Mouse (Mus musculus) spleen, adult 2 months (tissue): ENCODE measurements around the gene 3110009E18Rik. TPM values are rescaled to one million over a fixed set of nuclear protein-coding genes. Genes with fewer than 3 reads are reported as not detected.

ENCODE experiments used
- DNase-seq, 2 experiments: peaks; one replicate each; pipeline versions ENCODE4 v3.0.0 to v3.0.0-alpha.2; 2012 to 2021; ENCODE audit warnings: low spot score in 2 of 2, low read depth in 1 of 2
- H3K27ac ChIP-seq: fragments of 200-500 bp; 2 replicates; pipeline ENCODE4 v1.5.1; 2012; ENCODE audit warnings: low read length, inconsistent platforms; ENCODE audit not compliant: insufficient read depth
- H3K27me3 ChIP-seq: fragments of 200-500 bp; 2 replicates; pipeline ENCODE4 v1.6.1; 2012; ENCODE audit warnings: mild to moderate bottlenecking, moderate library complexity, low read length, inconsistent platforms; ENCODE audit not compliant: control insufficient read depth, insufficient read depth
- H3K36me3 ChIP-seq: fragments of 200-500 bp; 2 replicates; pipeline ENCODE4 v1.6.1; 2012; ENCODE audit warnings: mild to moderate bottlenecking, low read length, inconsistent platforms; ENCODE audit not compliant: control insufficient read depth, insufficient read depth
- H3K4me1 ChIP-seq: fragments of 200-500 bp; 2 replicates; pipeline ENCODE4 v1.6.1; 2011; ENCODE audit warnings: inconsistent platforms; ENCODE audit not compliant: control insufficient read depth, insufficient read depth, insufficient read length
- H3K4me3 ChIP-seq: fragments of 200-500 bp; 2 replicates; pipeline ENCODE4 v1.5.1; 2011; ENCODE audit warnings: mild to moderate bottlenecking, inconsistent platforms; ENCODE audit not compliant: insufficient read depth, insufficient read length; ENCODE audit errors: extremely low read depth
- CTCF ChIP-seq: fragments of 200-500 bp; IDR thresholded peaks from 2 replicates; pipeline ENCODE4 v1.5.1; 2011; ENCODE audit warnings: mild to moderate bottlenecking, inconsistent platforms; ENCODE audit not compliant: insufficient read depth, insufficient read length, insufficient replicate concordance; ENCODE audit errors: extremely low read depth
- POLR2A ChIP-seq: fragments of 200-500 bp; IDR thresholded peaks from 2 replicates; pipeline ENCODE4 v1.6.1; 2011; ENCODE audit warnings: low read depth, low read length, inconsistent platforms
- WGBS: fragments of 180-500 bp; shearing (Covaris S2); methylation state at CpG from one replicate; pipeline ENCODE4 v1.1.7; 2018; 5-methylcytosine and 5-hydroxymethylcytosine counted together
- polyA plus RNA-seq: library from polyadenylated mRNA; depleted of rRNA; stranded (reverse); fragments of >200 nt; gene quantifications from 2 replicates; pipeline ENCODE4 v1.2.3, GENCODE M21; 2012

3110009E18Rik gene
- polyA plus RNA-seq, 1 experiment = 1.4 TPM

DNA sequence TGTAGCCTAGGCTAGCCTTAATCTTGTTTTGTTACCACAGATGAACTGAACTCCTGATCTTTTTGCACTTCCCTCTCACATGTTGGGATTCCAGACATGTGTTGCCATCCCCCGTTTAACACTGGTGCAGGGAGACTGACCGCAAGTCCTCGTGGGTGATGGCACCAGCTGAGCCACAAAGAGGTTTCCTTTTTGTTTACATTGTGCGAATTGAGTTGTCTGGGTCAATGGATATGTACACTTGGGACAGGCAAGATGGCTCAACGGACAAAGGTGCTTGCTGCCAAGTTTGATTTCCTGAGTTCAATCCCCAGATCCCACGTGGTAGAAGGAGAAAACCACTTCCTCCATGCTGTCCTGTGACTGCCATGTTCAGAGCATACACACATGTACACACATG lies 71.3 kb downstream of the 3110009E18Rik start:
- Histone ChIP-seq H3K27ac (no peak overlapping the region), H3K4me1 (no peaks in the 10 kb centered on the region), H3K36me3 (no peaks in the 10 kb centered on the region), H3K4me3 (no peak overlapping the region), H3K27me3 (no peaks in the 10 kb centered on the region)
- DNase-seq = no peak
- TF ChIP-seq POLR2A = no peak
- no peak for TF ChIP-seq CTCF
- WGBS = 67% methylated on average over 6 of the region's 6 CpGs

DNA sequence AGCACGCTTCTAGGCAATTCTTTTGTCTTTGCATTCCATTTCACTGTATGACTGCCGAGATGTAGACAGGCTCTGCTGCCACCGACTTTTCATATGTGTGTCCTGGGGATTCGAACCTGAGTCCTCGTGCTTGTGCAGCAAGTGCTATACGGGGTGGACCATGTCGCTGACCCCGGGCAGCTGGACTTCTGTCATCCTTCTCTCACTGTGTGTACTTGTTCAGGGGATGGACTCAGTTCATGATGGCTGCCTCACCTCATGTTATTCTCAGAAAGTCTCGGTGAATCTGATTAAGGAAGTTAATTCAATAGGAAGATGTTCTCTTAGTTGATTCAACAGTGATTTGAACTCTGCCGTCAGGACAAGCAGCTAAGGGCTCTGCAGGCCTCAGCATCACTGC lies 72.6 kb downstream of the 3110009E18Rik start:
- H3K27me3 ChIP-seq = no peaks in the 10 kb centered on the region
- TF ChIP-seq CTCF (no peak), POLR2A (no peak)
- H3K27ac ChIP-seq = no peak overlapping the region
- no peaks in the 10 kb centered on the region for H3K36me3 ChIP-seq
- WGBS = 90% methylated on average over 10 of the region's 10 CpGs
- no peaks in the 10 kb centered on the region for H3K4me1 ChIP-seq
- no peak overlapping the region for H3K4me3 ChIP-seq
- no peak for DNase-seq

DNA sequence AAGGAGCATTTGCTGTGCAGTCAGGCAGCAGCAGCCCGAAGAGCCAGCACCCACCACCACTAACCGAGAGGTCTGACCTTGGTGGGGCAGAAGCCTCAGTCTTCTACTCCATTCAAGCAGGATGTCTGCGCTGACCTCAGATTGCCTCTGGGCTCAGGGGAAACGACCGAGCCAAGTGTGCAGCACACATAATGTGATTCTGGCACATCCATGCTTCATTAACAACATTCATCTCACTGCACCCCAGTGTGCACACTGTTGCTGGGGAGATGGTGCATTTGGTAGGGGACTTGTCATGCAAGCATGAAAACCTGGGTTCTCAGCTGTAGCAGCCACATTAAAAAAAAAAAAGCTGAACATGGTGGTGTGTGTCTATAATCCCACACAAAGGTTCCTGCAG lies 75.0 kb downstream of the 3110009E18Rik start:
- Histone ChIP-seq H3K27ac (no peak overlapping the region), H3K4me3 (no peak overlapping the region), H3K36me3 (no peaks in the 10 kb centered on the region), H3K4me1 (no peaks in the 10 kb centered on the region), H3K27me3 (no peaks in the 10 kb centered on the region)
- no peak for DNase-seq
- TF ChIP-seq POLR2A = no peak
- no peak for TF ChIP-seq CTCF
- 79% methylated on average over 5 of the region's 5 CpGs for WGBS

DNA sequence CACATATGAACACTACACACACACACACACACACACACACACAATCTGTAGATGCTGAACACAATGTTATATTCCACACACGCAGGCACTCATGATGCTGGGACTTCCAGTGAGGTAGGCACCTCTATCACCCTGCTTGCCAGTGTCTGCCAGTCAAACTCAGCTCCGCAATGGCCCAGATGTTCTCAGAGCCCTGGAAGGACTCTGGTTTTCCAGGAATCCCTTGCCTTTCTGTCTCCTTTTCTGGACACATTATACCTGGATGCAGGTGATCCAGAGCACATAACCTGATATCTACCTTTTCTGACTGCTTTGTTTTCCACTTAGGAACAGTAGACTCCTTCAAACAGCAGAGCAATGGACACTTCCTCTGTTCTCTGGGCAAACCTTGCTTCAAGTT lies 75.7 kb downstream of the 3110009E18Rik start:
- no peaks in the 10 kb centered on the region for H3K27me3 ChIP-seq
- no peaks in the 10 kb centered on the region for H3K4me1 ChIP-seq
- no peaks in the 10 kb centered on the region for H3K36me3 ChIP-seq
- 96% methylated on average over 2 of the region's 2 CpGs for WGBS
- TF ChIP-seq CTCF (no peak), POLR2A (no peak)
- no peak overlapping the region for H3K4me3 ChIP-seq
- DNase-seq = no peak
- H3K27ac ChIP-seq = no peak overlapping the region

DNA sequence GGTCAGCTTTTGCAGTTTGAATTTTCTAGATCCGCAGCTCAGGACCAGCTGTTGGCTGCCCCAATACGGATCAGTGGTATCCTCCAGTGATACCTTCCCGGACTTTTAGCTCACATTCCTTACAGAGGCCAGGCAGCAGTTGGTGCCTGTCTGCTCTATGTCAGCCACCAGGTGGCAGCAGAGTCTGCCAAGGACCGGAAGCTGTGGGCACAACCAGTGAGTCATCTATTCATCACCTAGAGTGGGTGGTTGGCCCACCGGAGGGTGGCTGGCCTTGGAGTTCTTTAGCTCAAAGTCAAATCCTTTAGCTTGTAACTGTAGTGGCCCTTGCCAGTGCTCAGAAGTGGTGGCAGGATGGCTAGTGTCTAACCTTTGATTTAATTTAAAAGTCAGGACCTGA lies 76.2 kb downstream of the 3110009E18Rik start:
- 10% methylated on average over 5 of the region's 5 CpGs for WGBS
- Histone ChIP-seq H3K4me3 (no peak overlapping the region), H3K4me1 (no peaks in the 10 kb centered on the region), H3K27ac (no peak overlapping the region), H3K36me3 (no peaks in the 10 kb centered on the region), H3K27me3 (no peaks in the 10 kb centered on the region)
- TF ChIP-seq POLR2A (no peak), CTCF (peak; percentile 88; the same call in 1 of the 2 replicates)
- peak; percentile 40 to 72 for DNase-seq

DNA sequence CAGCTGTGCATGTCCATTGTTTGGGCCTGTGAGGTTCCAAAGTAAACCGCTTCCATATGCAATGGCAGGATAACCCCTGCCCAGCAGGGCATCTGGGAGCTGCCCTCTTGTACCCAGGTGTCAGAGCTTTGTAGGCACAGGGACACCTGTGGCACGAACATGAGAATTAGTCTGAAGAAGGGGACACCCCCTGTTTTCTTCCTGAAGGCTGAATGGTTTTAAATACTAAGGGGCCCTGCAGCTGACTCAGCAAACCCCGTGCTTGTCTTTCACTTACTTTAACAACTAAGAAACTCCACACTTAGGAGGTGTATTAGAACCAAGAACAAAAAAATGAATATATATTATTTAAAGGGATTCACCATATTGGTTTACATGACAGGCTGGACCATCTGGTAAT lies 77.2 kb downstream of the 3110009E18Rik start:
- Histone ChIP-seq H3K36me3 (no peaks in the 10 kb centered on the region), H3K4me1 (no peaks in the 10 kb centered on the region), H3K4me3 (no peak overlapping the region), H3K27me3 (no peaks in the 10 kb centered on the region), H3K27ac (no peak overlapping the region)
- TF ChIP-seq CTCF (no peak), POLR2A (no peak)
- 64% methylated on average over 3 of the region's 3 CpGs for WGBS
- DNase-seq = no peak

DNA sequence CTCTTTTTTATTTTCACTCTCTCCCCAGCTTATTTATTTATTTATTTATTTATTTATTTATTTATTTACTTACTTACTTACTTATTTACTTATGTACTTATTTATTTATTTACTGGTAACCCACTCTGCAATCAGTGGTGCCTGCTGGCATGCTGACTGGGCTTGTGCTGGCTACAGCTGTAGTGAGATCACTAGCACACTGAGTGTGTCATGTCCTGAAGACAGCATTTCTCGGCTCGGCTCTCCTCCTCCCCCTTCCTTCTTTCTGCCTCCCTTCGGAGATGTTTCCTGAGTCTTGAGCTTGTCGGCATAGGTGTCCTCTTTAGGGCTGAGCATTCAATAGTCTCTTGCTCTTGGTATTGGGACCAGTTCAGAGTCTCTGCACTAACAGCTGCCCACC lies 78.0 kb downstream of the 3110009E18Rik start:
- WGBS = 87% methylated on average over 4 of the region's 4 CpGs
- DNase-seq = no peak
- Histone ChIP-seq H3K36me3 (no peaks in the 10 kb centered on the region), H3K4me1 (no peaks in the 10 kb centered on the region), H3K27ac (no peak overlapping the region), H3K27me3 (no peaks in the 10 kb centered on the region), H3K4me3 (no peak overlapping the region)
- no peak for TF ChIP-seq POLR2A
- TF ChIP-seq CTCF = no peak
